Mouse (Mus musculus) stomach, embryonic 15.5 days (tissue): ENCODE results near the gene Pard3. TPM values are rescaled to one million over a fixed set of nuclear protein-coding genes. Genes with fewer than 3 reads are reported as not detected.

Source experiments
- ATAC-seq: fragments of 200-750 bp; cut with Nextera tagmentation; 2 replicates; pipeline ENCODE4 v1.8.0; 2017; ENCODE audit warnings: low read depth, moderate number of reproducible peaks, moderate TSS enrichment; ENCODE audit not compliant: insufficient read depth, low FRiP score
- H3K27ac ChIP-seq: fragments of 300-500 bp; sonication (generic); 2 replicates; pipeline ENCODE4 v1.5.1; 2015; ENCODE audit warnings: mild to moderate bottlenecking, inconsistent platforms
- H3K27me3 ChIP-seq: fragments of 300-500 bp; sonication (generic); replicated peaks from 2 replicates; pipeline ENCODE4 v1.6.1; 2015; ENCODE audit warnings: inconsistent platforms
- H3K36me3 ChIP-seq: fragments of 300-500 bp; sonication (generic); 2 replicates; pipeline ENCODE4 v1.6.1; 2015; ENCODE audit warnings: inconsistent platforms
- H3K4me1 ChIP-seq: fragments of 300-500 bp; sonication (generic); 2 replicates; pipeline ENCODE4 v1.6.1; 2015; ENCODE audit warnings: inconsistent platforms
- H3K4me2 ChIP-seq: fragments of 300-500 bp; sonication (generic); 2 replicates; pipeline ENCODE4 v1.6.1; 2015; ENCODE audit warnings: mild to moderate bottlenecking, inconsistent platforms
- H3K4me3 ChIP-seq: fragments of 300-500 bp; sonication (generic); replicated peaks from 2 replicates; pipeline ENCODE4 v1.5.1; 2015; ENCODE audit warnings: inconsistent platforms
- H3K9ac ChIP-seq: fragments of 300-500 bp; sonication (generic); 2 replicates; pipeline ENCODE4 v1.6.1; 2015; ENCODE audit warnings: inconsistent platforms
- H3K9me3 ChIP-seq: fragments of 300-500 bp; sonication (generic); 2 replicates; pipeline ENCODE4 v1.6.1; 2016; ENCODE audit warnings: inconsistent platforms
- WGBS: fragments of 180-500 bp; shearing (Covaris S2); methylation state at CpG from one replicate; pipeline ENCODE4 v1.1.7; 2015; 5-methylcytosine and 5-hydroxymethylcytosine counted together
- polyA plus RNA-seq: library from polyadenylated mRNA; unstranded; fragments of >200 nt; fragmentation: Nextera tagmentation; extraction: Ambion mirVana; gene quantifications from 2 replicates; pipeline ENCODE4 v1.2.1, GENCODE M21; 2015

The Pard3 gene
- polyA plus RNA-seq, 1 experiment from 2014 or later, result 28.3 TPM

DNA sequence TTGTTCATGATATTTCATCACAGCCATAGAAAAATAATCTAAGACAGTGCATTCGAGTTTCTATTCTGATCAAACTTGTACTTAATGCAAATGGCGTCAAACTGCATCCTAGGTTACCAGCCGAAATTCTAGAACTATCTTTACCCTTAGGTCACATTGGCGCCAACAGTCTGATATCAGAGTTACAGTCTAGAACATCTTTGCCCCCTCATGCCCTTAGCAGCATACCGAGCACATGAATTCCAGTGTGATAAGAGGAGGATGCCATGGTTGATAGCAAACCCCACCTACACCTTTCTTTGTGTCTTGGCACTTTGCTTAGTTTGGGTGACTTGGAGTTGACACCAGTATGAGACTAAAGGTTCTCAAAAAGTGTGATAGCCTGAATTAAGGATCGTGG lies 197.4 kb downstream of the Pard3 start:
- Histone ChIP-seq H3K9ac (no peak overlapping the region), H3K27me3 (no peaks in the 10 kb centered on the region), H3K9me3 (no peaks in the 10 kb centered on the region), H3K27ac (no peak overlapping the region), H3K4me3 (no peak overlapping the region), H3K4me2 (no peak overlapping the region), H3K36me3 (no peaks in the 10 kb centered on the region), H3K4me1 (peaks cover 7% of the 10 kb centered on the region; the same call in 1 of the 2 replicates)
- no peak for ATAC-seq
- 90% methylated on average over 6 of the region's 6 CpGs for WGBS

DNA sequence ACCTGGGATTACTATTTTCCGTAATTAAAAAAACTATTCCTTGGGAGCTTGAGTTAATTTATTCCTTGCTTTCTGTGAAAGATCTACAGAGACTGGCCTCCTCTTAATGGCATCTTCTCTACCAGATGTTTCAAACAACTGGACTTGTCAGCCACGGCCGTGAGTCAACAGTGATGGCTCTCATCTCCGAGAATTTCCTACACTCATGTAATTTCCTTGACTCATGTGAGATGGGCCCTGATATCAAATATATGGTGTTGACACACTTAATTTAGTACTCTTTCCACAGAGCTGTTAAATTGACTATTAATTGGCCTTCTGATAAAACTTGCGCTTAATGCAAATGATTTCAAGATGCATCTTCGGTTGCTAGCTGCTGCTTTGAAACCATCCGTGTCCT lies 198.3 kb downstream of the Pard3 start:
- no peak overlapping the region for H3K4me2 ChIP-seq
- H3K4me3 ChIP-seq, result no peak overlapping the region
- peaks cover 7% of the 10 kb centered on the region; the same call in 1 of the 2 replicates for H3K4me1 ChIP-seq
- no peak overlapping the region for H3K27ac ChIP-seq
- WGBS, result 58% methylated on average over 7 of the region's 7 CpGs
- no peak overlapping the region for H3K9ac ChIP-seq
- H3K36me3 ChIP-seq, result no peaks in the 10 kb centered on the region
- no peaks in the 10 kb centered on the region for H3K27me3 ChIP-seq
- H3K9me3 ChIP-seq, result no peaks in the 10 kb centered on the region
- ATAC-seq, result no peak

DNA sequence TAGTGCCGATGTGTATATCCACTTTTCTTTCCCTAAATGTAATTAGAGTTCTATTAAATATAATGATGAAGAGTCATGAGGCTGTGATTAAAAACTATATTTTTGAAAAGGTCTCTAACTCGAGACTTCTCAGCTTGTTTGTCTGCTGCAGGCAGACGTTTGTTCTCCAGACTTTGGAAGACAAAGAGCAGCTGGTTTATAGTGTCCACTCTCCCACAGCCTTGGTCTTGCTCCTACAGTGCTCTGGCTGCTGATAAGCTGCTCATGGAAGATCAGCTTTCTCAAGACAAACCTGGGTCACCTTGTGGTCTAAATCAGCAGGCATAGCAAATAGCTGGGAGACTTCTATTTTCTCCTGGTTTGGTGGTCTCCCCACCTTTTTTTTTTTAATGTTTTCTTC lies 198.7 kb downstream of the Pard3 start:
- Histone ChIP-seq H3K27ac (no peak overlapping the region), H3K27me3 (no peaks in the 10 kb centered on the region), H3K9ac (no peak overlapping the region), H3K9me3 (no peaks in the 10 kb centered on the region), H3K4me1 (peaks cover 7% of the 10 kb centered on the region; the same call in 1 of the 2 replicates), H3K4me3 (no peak overlapping the region), H3K36me3 (no peaks in the 10 kb centered on the region), H3K4me2 (no peak overlapping the region)
- no peak for ATAC-seq
- 36% methylated on average over 3 of the region's 3 CpGs for WGBS

DNA sequence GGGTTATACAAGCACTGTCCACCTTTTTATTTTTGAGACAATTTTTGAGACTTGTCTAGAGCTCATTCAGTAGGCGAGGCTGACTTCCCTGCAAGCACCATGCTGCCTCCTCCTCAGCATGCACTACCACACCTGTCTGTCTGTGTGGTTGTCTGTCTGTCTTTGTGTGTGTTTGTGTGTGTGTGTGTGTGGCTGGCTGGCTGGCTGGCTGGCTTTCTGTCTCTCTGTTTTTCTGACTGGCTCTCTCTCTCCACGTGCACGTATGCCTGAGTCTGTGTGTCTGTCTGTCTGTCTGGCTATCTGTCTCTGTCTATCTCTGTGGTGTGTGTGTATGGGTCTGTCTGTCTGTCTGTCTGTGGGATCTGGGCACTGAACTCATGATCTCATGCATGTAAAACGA lies 199.2 kb downstream of the Pard3 start:
- Histone ChIP-seq H3K27ac (no peak overlapping the region), H3K4me2 (no peak overlapping the region), H3K36me3 (no peaks in the 10 kb centered on the region), H3K27me3 (no peaks in the 10 kb centered on the region), H3K9me3 (no peaks in the 10 kb centered on the region), H3K4me1 (peaks cover 7% of the 10 kb centered on the region; the same call in 1 of the 2 replicates), H3K4me3 (no peak overlapping the region), H3K9ac (no peak overlapping the region)
- WGBS, result 71% methylated on average over 4 of the region's 4 CpGs
- no peak for ATAC-seq

DNA sequence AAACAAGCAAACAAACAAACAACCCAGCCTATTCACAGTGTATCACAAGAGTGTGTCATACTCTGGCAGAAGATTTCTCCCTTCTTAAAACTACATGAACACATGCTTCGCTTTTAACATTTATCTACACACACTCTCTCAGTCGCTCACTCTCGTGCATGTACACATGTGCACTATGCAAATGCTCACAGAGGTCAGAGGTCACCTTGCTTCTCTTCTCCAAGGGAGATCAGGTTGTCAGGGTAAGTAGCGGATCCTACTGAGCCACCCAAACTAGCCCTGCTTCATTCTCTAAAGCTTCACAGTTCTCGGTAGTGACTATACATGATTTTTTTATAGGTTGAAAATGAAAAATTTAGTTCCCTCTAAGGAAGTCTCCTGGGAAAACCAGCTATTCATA lies 199.8 kb downstream of the Pard3 start:
- no peaks in the 10 kb centered on the region for H3K36me3 ChIP-seq
- no peaks in the 10 kb centered on the region for H3K9me3 ChIP-seq
- H3K4me3 ChIP-seq, result no peak overlapping the region
- no peak overlapping the region for H3K4me2 ChIP-seq
- no peak overlapping the region for H3K9ac ChIP-seq
- H3K27ac ChIP-seq, result no peak overlapping the region
- 69% methylated on average over 5 of the region's 5 CpGs for WGBS
- H3K27me3 ChIP-seq, result no peaks in the 10 kb centered on the region
- peaks cover 7% of the 10 kb centered on the region; the same call in 1 of the 2 replicates for H3K4me1 ChIP-seq
- no peak for ATAC-seq

DNA sequence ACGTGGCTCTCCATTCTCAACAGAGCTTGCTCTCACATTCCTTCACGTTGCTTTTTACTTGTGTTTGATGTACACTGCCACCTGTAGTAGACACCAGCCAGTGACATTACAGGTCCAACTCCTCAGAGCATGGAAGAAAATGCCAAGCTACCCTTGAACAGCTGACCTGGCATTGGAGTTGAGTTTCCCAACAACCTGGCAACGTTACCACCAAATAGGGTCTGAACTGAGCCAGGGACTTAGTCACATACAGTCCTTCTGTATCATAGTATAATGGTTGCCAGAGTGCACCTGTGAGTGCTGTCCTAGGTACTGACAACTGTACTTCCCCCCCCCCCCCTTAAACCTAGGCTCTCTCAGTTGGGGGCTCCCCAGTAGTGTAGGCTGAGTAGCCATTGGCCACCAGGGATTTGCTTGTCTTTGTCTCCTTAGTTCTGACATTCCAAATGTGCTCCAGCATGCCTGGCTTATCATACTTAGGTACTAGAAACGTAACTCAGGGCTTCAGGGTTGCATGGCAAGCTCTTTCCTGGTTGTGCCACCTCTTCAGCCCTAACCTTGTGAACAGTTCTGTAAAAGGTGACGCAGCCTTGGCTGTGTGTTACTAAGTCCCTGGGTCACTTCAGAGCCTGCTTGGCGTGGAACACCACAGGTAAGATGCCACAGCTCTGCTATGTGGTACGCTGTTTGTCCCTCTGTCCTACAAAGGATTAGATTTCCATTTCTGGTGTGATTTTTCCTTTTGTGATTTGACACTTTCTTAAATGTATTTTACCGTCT lies 201.2 kb downstream of the Pard3 start:
- Histone ChIP-seq H3K27ac (no peak overlapping the region), H3K4me3 (no peak overlapping the region), H3K36me3 (no peaks in the 10 kb centered on the region), H3K4me2 (no peak overlapping the region), H3K9me3 (no peaks in the 10 kb centered on the region), H3K4me1 (peaks cover 7% of the 10 kb centered on the region; the same call in 1 of the 2 replicates), H3K9ac (no peak overlapping the region), H3K27me3 (no peaks in the 10 kb centered on the region)
- 84% methylated on average over 8 of the region's 8 CpGs for WGBS
- ATAC-seq, result no peak

DNA sequence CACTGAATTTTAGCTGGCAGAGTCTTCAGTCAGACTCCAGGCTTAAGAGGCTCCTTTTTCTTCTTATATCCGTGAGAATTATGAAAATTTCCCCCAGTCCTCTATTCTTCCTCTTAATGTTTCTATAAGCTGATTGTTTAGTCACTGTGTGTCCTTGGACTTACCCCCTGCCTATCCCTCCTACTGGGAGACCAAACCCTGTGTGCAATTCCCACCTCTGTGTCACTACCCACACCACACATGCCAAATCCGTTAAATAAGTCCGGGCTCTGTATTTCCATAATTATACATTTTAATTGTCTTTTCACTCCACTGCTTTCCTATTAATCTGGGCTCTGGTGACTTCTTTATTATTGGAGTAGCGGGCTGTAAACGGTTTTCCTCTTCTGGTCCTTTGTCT lies 203.1 kb downstream of the Pard3 start:
- no peak overlapping the region for H3K27ac ChIP-seq

DNA sequence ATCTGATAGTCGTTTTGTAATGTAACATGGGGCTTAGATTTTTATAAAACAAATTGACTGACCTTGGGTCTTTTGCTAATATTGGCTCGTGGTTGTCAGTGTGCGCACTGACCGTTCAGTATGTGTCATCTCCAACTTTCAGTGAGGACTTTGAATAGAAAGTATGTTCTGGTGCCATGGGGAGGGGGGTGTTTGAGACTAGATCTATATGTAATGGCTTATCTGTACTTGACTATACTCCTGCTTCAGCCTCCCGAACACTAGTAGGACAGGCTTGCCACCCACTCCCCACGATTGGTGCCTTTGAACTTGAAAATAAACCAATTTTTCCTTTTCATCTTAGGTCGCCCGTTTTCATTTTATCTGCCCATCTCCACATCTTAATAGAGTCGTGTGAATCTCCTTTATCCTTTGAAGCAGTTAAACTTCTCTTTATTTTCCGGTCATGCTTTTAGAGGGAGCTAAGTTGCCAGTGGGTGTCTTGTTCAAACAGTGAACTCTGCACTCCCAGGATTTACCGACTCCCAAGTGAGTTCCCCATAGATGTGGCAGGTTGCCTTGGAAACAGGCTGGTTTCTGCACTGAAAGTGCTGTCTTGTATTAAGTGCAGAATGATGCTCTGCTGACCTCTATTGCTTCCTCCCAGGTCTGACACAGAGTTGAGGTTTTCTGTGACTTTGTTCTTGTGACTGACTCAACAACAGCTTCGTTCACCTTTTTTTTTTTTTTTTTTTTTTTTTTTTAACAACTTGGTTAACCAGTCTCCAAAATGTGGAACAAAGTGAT lies 204.7 kb downstream of the Pard3 start:
- Histone ChIP-seq H3K27ac (no peak overlapping the region), H3K36me3 (no peaks in the 10 kb centered on the region), H3K4me3 (no peak overlapping the region), H3K9me3 (no peaks in the 10 kb centered on the region), H3K4me2 (no peak overlapping the region), H3K9ac (no peak overlapping the region), H3K4me1 (no peaks in the 10 kb centered on the region), H3K27me3 (no peaks in the 10 kb centered on the region)
- ATAC-seq, result no peak
- WGBS, result 67% methylated on average over 12 of the region's 12 CpGs

More for the DNA sequence above, 203.1 kb downstream of the Pard3 start:
- no peaks in the 10 kb centered on the region for H3K9me3 ChIP-seq
- H3K36me3 ChIP-seq, result no peaks in the 10 kb centered on the region
- WGBS, result 78% methylated on average over 5 of the region's 5 CpGs
- H3K4me1 ChIP-seq, result peaks cover 7% of the 10 kb centered on the region; the same call in 1 of the 2 replicates
- no peaks in the 10 kb centered on the region for H3K27me3 ChIP-seq
- no peak overlapping the region for H3K9ac ChIP-seq
- no peak overlapping the region for H3K4me2 ChIP-seq
- H3K4me3 ChIP-seq, result no peak overlapping the region
- no peak for ATAC-seq

DNA sequence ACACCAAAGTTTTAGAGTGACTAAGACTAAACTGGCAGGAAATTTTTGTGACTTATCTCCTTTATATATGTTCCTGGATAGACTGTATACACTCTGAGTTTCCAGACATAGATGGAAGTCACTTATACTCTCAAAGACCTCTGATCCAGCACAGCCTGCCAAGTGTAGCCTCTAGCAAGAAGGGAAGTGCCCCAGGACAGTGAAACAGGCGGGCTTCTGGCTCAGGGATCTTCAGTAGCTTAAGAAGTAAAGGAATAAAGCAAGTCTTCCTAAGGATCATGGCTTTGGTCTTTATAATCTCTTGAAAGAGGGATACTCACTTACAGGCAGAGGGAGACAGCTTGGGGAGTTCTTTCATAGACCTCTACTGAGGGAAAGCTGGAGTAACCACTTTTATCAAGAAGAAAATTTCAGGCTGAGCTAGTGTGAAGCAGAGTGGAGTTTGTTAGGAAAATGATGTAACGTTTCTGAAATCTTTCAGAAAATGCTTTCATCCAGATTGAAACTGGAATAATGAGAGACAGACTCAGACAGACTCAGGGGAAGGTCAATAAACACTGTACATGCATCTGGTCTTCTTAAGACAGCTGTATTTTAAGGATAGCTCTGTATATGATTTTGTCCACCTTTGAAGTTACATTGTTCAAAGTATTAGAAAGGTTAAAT lies 205.5 kb downstream of the Pard3 start:
- H3K36me3 ChIP-seq, result no peaks in the 10 kb centered on the region
- H3K9me3 ChIP-seq, result no peaks in the 10 kb centered on the region
- WGBS, result 53% methylated on average over 2 of the region's 2 CpGs
- no peaks in the 10 kb centered on the region for H3K4me1 ChIP-seq
- H3K4me3 ChIP-seq, result no peak overlapping the region
- H3K4me2 ChIP-seq, result no peak overlapping the region
- H3K27ac ChIP-seq, result no peak overlapping the region
- no peak overlapping the region for H3K9ac ChIP-seq
- H3K27me3 ChIP-seq, result no peaks in the 10 kb centered on the region
- ATAC-seq, result no peak

DNA sequence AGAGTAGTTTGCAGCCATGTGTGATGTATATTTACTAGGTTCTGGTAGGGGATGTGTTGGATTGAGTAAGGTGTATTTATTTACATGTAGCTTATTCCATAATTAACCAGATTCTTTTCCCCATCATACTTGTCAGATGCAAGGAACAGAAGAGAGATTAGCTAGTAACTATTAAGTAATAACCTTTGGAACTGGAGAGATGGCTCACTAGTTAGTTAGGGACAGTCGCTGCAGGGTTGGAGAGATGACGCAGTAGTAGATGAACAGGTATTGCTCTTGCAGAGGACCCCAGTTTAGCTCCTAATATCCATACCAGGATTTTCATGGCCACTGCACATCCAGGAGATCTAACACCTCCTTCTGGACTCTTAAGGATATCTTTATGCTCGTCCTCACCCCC lies 207.5 kb downstream of the Pard3 start:
- Histone ChIP-seq H3K4me3 (no peak overlapping the region), H3K27me3 (no peaks in the 10 kb centered on the region), H3K4me2 (no peak overlapping the region), H3K36me3 (no peaks in the 10 kb centered on the region), H3K4me1 (no peaks in the 10 kb centered on the region), H3K27ac (no peak overlapping the region), H3K9ac (no peak overlapping the region), H3K9me3 (no peaks in the 10 kb centered on the region)
- no peak for ATAC-seq
- WGBS, result 92% methylated on average over 3 of the region's 3 CpGs

DNA sequence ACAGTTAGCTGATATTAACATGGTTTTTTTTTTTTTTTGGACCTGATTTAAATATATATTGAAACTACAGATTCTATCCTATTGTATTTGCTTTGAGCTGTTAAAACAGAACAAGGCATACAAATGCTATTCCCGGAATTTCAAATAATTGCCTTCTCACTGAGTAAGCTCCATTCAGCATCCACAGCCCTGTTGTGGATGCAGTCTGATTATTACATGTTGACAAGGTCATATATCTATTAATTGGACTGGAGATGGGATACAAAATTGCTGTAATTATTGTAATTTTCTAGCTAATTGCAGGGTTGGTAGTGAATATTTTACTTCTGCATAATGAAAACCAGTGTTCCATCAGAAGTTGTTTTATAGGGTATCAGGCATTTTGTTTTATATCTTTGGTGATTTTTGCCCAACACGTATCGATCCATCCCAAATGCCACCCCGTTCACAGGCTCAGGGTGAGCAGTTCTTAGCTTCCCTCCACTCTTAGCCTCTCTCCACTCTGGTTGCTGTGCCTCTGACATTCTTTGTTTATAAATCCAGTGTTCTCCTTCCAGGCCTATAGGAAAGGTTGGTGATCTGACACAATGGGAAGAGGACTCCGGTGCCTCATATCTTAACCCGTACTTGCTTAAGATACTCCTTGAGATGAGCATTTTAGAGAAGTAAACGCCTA lies 216.7 kb downstream of the Pard3 start:
- Histone ChIP-seq H3K4me2 (no peak overlapping the region), H3K4me1 (no peaks in the 10 kb centered on the region), H3K4me3 (no peak overlapping the region), H3K9ac (no peak overlapping the region), H3K9me3 (no peaks in the 10 kb centered on the region), H3K36me3 (no peaks in the 10 kb centered on the region), H3K27me3 (no peaks in the 10 kb centered on the region), H3K27ac (no peak overlapping the region)
- no peak for ATAC-seq
- 89% methylated on average over 7 of the region's 7 CpGs for WGBS
